ENCODE assay signal across 10 mouse cellular contexts in the genomic region with DNA sequence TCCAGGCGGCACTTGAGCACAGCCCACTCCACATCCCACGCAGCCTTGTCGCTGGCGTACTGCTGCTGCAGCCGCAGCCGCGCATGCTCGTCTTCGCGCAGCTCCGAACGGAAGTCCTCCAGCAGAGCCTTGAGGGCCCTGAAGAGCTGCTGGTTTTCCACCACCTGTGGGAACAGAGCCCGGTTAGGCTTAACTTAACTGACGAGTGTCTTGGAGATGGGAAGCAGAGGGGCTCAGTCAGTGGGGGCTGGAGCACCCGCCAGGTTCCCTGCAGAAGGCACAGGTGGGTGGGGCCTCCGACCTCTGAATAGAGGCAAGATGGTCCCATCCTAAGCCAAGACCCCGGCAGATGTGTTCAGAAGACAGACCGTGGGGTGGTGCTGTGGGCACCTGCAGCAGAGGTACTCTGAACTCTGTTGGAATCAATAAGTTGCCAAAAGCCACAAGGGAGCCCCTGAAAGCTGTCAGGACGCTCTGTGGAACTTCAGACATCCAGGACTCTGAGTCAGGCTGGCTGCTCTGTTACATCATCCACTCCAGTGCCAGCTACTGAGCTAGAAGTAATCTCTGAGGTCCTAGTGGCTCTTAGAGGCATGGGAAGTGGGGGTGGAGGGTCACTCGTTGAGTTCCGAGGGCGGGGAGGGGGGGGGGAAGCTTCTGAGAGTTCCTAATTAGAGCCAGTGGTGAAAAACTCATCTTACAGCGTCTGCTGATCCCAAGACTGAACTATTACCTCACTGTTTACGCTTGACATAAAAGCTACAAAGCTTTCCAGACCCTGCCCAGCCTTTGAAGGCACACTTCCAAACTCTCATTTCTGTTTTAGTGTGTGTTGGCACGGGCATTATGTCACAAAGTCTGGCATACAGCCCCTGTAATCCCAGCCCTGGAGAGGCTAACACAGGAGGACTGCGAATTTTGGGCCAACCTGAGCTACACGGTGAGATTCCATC.
DNase-seq lines count a peak whose midpoint lies in the region; ATAC-seq and TF ChIP-seq lines count a peak whose summit lies in the region.
"Had no signal": no experiment of that assay in that cellular context is flagged by ENCODE, and none has a peak within 500 bp of the region (broad histone marks: within the 10 kb centered on the region; RNA-seq: fewer than 3 reads in every experiment).

No protein-coding gene starts in this region.

- TF ChIP-seq CTCF in cortical plate, adult 2 months (IDR thresholded peaks at IDR 0.05; ENCODE audit: extremely low read depth, insufficient read depth, low read length), result no peak

- no peak for TF ChIP-seq POLR2A in cortical plate, adult 2 months (IDR thresholded peaks at IDR 0.05; ENCODE audit: extremely low read depth, insufficient read depth, low read length)

- ATAC-seq in liver, embryonic 12.5 days, result no peak

- no peak overlapping the region for H3K4me3 ChIP-seq in cortical plate, adult 2 months (ENCODE audit: insufficient read depth, low read length)
- H3K4me3 ChIP-seq in liver, embryonic 12.5 days, result no peak overlapping the region

- no peaks in the 10 kb centered on the region for H3K9me3 ChIP-seq in liver, embryonic 12.5 days (replicated peaks)

- H3K36me3 ChIP-seq in liver, embryonic 12.5 days, result no peaks in the 10 kb centered on the region

- peak; percentile 86 for DNase-seq in heart, adult 11 months
- no peak for DNase-seq in heart, postnatal 25 days (ENCODE audit: low spot score)
- peak; percentile 47 for DNase-seq in ES-CJ7 (ENCODE audit: low read depth, low spot score)
- DNase-seq in lung, adult 18-20 months, result peak; percentile 71 to 82
- DNase-seq in adrenal gland, adult 8-10 months, result no peak
- no peak for DNase-seq in layer of hippocampus, adult 9-10 months (ENCODE audit: low spot score)
- DNase-seq: kidney, postnatal 36 days; thymus, postnatal 25 days had no signal

- intact Hi-C loops in heart, postnatal 25 days (cut with DNase I), result no loop called here

- H3K27me3 ChIP-seq in liver, embryonic 12.5 days (replicated peaks), result 0 out of 2 replicates have a peak, but pooled peaks cover 5% of the 10 kb centered on the region

- 0 out of 2 replicates have a peak overlapping the region, but pooled peaks have one; percentile 39 for H3K27ac ChIP-seq in cortical plate, adult 2 months (ENCODE audit: insufficient read depth, low read length)
- H3K27ac ChIP-seq in liver, embryonic 12.5 days, result no peak overlapping the region

- H3K4me2 ChIP-seq in liver, embryonic 12.5 days, result no peak overlapping the region

- no peak overlapping the region for H3K9ac ChIP-seq in liver, embryonic 12.5 days

- 68% methylated on average over 27 of the region's 27 CpGs for WGBS in liver, embryonic 12.5 days (ENCODE audit: insufficient replicate concordance)

- H3K4me1 ChIP-seq in cortical plate, adult 2 months (ENCODE audit: control insufficient read depth, insufficient read depth, low read length), result peaks cover 4% of the 10 kb centered on the region
- H3K4me1 ChIP-seq in liver, embryonic 12.5 days, result 0 out of 2 replicates have a peak, but pooled peaks cover 10% of the 10 kb centered on the region

Comparison
In these comparisons a context has a peak if more than half of its experiments do, and no peak if none do; other contexts are left out.
1. DNase-seq: peak in heart, adult 11 months (single experiment), ES-CJ7 (single experiment) and lung, adult 18-20 months (2 of 2); none in heart, postnatal 25 days (single experiment), adrenal gland, adult 8-10 months (single experiment) and layer of hippocampus, adult 9-10 months (single experiment).